Mouse (Mus musculus) kidney, embryonic 14.5 days (tissue): ENCODE results near the gene Mctp1. TPM values are rescaled to one million over a fixed set of nuclear protein-coding genes. Genes with fewer than 3 reads are reported as not detected.

ENCODE experiments used
- ATAC-seq: fragments of 200-750 bp; cut with Nextera tagmentation; 2 replicates; pipeline ENCODE4 v1.8.0; 2017; ENCODE audit warnings: moderate number of reproducible peaks, mild to moderate bottlenecking, moderate TSS enrichment, moderate library complexity; ENCODE audit not compliant: low FRiP score, low TSS enrichment
- H3K27ac ChIP-seq: fragments of 300-500 bp; sonication (generic); 2 replicates; pipeline ENCODE4 v1.5.1; 2014; ENCODE audit warnings: low read depth, mild to moderate bottlenecking, low read length, moderate library complexity, mixed read lengths
- H3K27me3 ChIP-seq: fragments of 300-500 bp; sonication (generic); 2 replicates; pipeline ENCODE4 v1.6.1; 2014; ENCODE audit warnings: mild to moderate bottlenecking, low read length; ENCODE audit not compliant: control insufficient read depth, insufficient read depth
- H3K36me3 ChIP-seq: fragments of 300-500 bp; sonication (generic); 2 replicates; pipeline ENCODE4 v1.6.1; 2014; ENCODE audit warnings: low read length, mixed read lengths; ENCODE audit not compliant: control insufficient read depth, insufficient read depth
- H3K4me1 ChIP-seq: fragments of 300-500 bp; sonication (generic); 2 replicates; pipeline ENCODE4 v1.6.1; 2014; ENCODE audit warnings: low read length, mixed read lengths; ENCODE audit not compliant: control insufficient read depth, insufficient read depth
- H3K4me2 ChIP-seq: fragments of 300-500 bp; sonication (generic); replicated peaks from 2 replicates; pipeline ENCODE4 v1.6.1; 2014; ENCODE audit warnings: low read depth, mild to moderate bottlenecking, low read length
- H3K4me3 ChIP-seq: fragments of 300-500 bp; sonication (generic); 2 replicates; pipeline ENCODE4 v1.5.1; 2014; ENCODE audit warnings: mild to moderate bottlenecking, low read length
- H3K9ac ChIP-seq: fragments of 300-500 bp; sonication (generic); 2 replicates; pipeline ENCODE4 v1.6.1; 2014; ENCODE audit warnings: low read depth, mild to moderate bottlenecking, low read length, moderate library complexity
- H3K9me3 ChIP-seq: fragments of 300-500 bp; sonication (generic); 2 replicates; pipeline ENCODE4 v1.6.1; 2016; ENCODE audit warnings: low read length; ENCODE audit not compliant: control insufficient read depth
- WGBS: fragments of 180-500 bp; shearing (Covaris S2); extraction: QIAGEN DNeasy Blood & Tissue Kit; methylation state at CpG from one replicate; pipeline ENCODE4 v1.1.7; 2014; 5-methylcytosine and 5-hydroxymethylcytosine counted together
- polyA plus RNA-seq: library from polyadenylated mRNA; unstranded; fragments of >200 nt; fragmentation: Nextera tagmentation; extraction: Ambion mirVana; gene quantifications from 2 replicates; pipeline ENCODE4 v1.2.1, GENCODE M21; 2014

Gene Mctp1
- polyA plus RNA-seq, 1 experiment from 2014 or later, result 0.72 TPM

- ATAC-seq, result no peak
These were observed 466.2 kb downstream of the Mctp1 start for GRCm38 (mm10) chr13:76850412-76851054.

GRCm38 (mm10) chr13:76854306-76854705 lies 470.0 kb downstream of the Mctp1 start:
- no peaks in the 10 kb centered on the region for H3K4me1 ChIP-seq
- no peak overlapping the region for H3K4me3 ChIP-seq
- H3K9me3 ChIP-seq, result no peaks in the 10 kb centered on the region
- no peaks in the 10 kb centered on the region for H3K27me3 ChIP-seq
- H3K9ac ChIP-seq, result no peak overlapping the region
- no peak overlapping the region for H3K27ac ChIP-seq
- no peaks in the 10 kb centered on the region for H3K36me3 ChIP-seq
- 59% methylated on average over 1 of the region's 1 CpGs for WGBS
- ATAC-seq, result no peak
- no peak overlapping the region for H3K4me2 ChIP-seq

More at GRCm38 (mm10) chr13:76850412-76851054, 466.2 kb downstream of the Mctp1 start:
- H3K4me2 ChIP-seq, result no peak overlapping the region
- no peak overlapping the region for H3K4me3 ChIP-seq
- no peak overlapping the region for H3K27ac ChIP-seq
- H3K36me3 ChIP-seq, result no peaks in the 10 kb centered on the region
- H3K4me1 ChIP-seq, result no peaks in the 10 kb centered on the region
- 44% methylated on average over 7 of the region's 7 CpGs for WGBS
- H3K9me3 ChIP-seq, result no peaks in the 10 kb centered on the region
- H3K9ac ChIP-seq, result no peak overlapping the region
- H3K27me3 ChIP-seq, result no peaks in the 10 kb centered on the region

GRCm38 (mm10) chr13:76855021-76855420 lies 470.7 kb downstream of the Mctp1 start:
- Histone ChIP-seq H3K4me2 (no peak overlapping the region), H3K4me3 (no peak overlapping the region), H3K9me3 (no peaks in the 10 kb centered on the region), H3K4me1 (no peaks in the 10 kb centered on the region), H3K27ac (no peak overlapping the region), H3K9ac (no peak overlapping the region), H3K27me3 (no peaks in the 10 kb centered on the region), H3K36me3 (no peaks in the 10 kb centered on the region)
- WGBS, result 69% methylated on average over 3 of the region's 3 CpGs
- ATAC-seq, result no peak

- Histone ChIP-seq H3K4me3 (no peak overlapping the region), H3K36me3 (no peaks in the 10 kb centered on the region), H3K27me3 (no peaks in the 10 kb centered on the region), H3K9ac (no peak overlapping the region), H3K27ac (no peak overlapping the region), H3K4me1 (no peaks in the 10 kb centered on the region), H3K9me3 (no peaks in the 10 kb centered on the region), H3K4me2 (no peak overlapping the region)
- ATAC-seq, result no peak
- WGBS, result 75% methylated on average over 5 of the region's 5 CpGs
These were observed 472.7 kb downstream of the Mctp1 start for GRCm38 (mm10) chr13:76857024-76857423.

- Histone ChIP-seq H3K9ac (no peak overlapping the region), H3K36me3 (no peaks in the 10 kb centered on the region), H3K9me3 (no peaks in the 10 kb centered on the region), H3K27me3 (no peaks in the 10 kb centered on the region), H3K4me3 (no peak overlapping the region), H3K4me1 (no peaks in the 10 kb centered on the region), H3K27ac (no peak overlapping the region), H3K4me2 (no peak overlapping the region)
- 41% methylated on average over 2 of the region's 2 CpGs for WGBS
- no peak for ATAC-seq
These were observed 473.7 kb downstream of the Mctp1 start for GRCm38 (mm10) chr13:76858078-76858482.

GRCm38 (mm10) chr13:76870291-76870690 lies 486.0 kb downstream of the Mctp1 start:
- Histone ChIP-seq H3K36me3 (no peaks in the 10 kb centered on the region), H3K9me3 (no peaks in the 10 kb centered on the region), H3K4me1 (no peaks in the 10 kb centered on the region), H3K27ac (no peak overlapping the region), H3K4me2 (no peak overlapping the region), H3K4me3 (no peak overlapping the region), H3K9ac (no peak overlapping the region), H3K27me3 (no peaks in the 10 kb centered on the region)
- 79% methylated on average over 3 of the region's 3 CpGs for WGBS
- no peak for ATAC-seq

GRCm38 (mm10) chr13:76877887-76878763 lies 493.8 kb downstream of the Mctp1 start:
- Histone ChIP-seq H3K4me3 (no peak overlapping the region), H3K9me3 (no peaks in the 10 kb centered on the region), H3K27ac (no peak overlapping the region), H3K4me1 (no peaks in the 10 kb centered on the region), H3K36me3 (no peaks in the 10 kb centered on the region), H3K27me3 (no peaks in the 10 kb centered on the region), H3K4me2 (no peak overlapping the region), H3K9ac (no peak overlapping the region)
- ATAC-seq, result no peak
- 81% methylated on average over 8 of the region's 8 CpGs for WGBS

- no peaks in the 10 kb centered on the region for H3K9me3 ChIP-seq
- no peaks in the 10 kb centered on the region for H3K4me1 ChIP-seq
- H3K9ac ChIP-seq, result no peak overlapping the region
- H3K4me3 ChIP-seq, result no peak overlapping the region
- no peak overlapping the region for H3K4me2 ChIP-seq
- 60% methylated on average over 3 of the region's 3 CpGs for WGBS
- no peaks in the 10 kb centered on the region for H3K36me3 ChIP-seq
- no peaks in the 10 kb centered on the region for H3K27me3 ChIP-seq
- ATAC-seq, result no peak
- H3K27ac ChIP-seq, result no peak overlapping the region
These were observed 494.7 kb downstream of the Mctp1 start for GRCm38 (mm10) chr13:76879008-76879407.

- WGBS, result 67% methylated on average over 8 of the region's 8 CpGs
- no peak for ATAC-seq
These were observed 500.3 kb downstream of the Mctp1 start for GRCm38 (mm10) chr13:76884517-76885092.

More at GRCm38 (mm10) chr13:76884517-76885092, 500.3 kb downstream of the Mctp1 start:
- H3K27ac ChIP-seq, result no peak overlapping the region
- H3K4me1 ChIP-seq, result no peaks in the 10 kb centered on the region
- H3K4me3 ChIP-seq, result no peak overlapping the region
- no peak overlapping the region for H3K9ac ChIP-seq
- no peaks in the 10 kb centered on the region for H3K36me3 ChIP-seq
- H3K27me3 ChIP-seq, result no peaks in the 10 kb centered on the region
- no peak overlapping the region for H3K4me2 ChIP-seq
- H3K9me3 ChIP-seq, result no peaks in the 10 kb centered on the region
